Mouse (Mus musculus): ENCODE data around the gene Nceh1.

DNA sequence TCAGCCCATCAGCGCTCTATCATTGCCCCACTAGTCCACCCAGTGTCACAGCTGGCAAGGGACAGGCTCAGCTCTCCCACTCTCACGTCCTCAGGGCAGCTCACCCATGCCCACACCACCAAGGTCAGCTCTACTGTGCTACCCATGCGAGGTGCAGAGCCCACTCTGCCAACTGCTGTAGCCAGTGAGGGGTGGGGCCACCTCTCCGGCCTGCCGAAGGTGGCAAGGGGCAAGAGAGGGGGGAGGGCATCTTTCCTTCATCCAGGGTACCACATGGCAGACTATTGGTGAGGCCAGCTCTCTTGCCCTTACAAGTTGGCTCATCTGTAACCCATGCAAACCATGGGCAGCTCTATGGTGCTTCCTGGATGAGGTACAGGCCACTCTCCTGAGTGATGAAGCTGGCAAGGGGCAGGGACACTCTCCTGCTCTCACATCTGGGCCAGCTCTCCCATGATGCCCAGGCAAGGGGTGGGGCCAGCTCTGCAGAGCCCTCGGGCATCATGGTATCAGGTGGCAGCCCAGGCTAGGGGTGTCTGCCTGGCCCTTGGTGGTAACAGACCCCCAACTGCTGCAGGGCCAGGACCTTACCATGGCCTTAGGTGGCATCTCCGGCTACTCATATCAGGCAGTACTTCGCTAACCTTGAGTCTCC lies 12.9 kb downstream of the Nceh1 start:
- TF ChIP-seq POLR2A (IDR thresholded peaks at IDR 0.05; ENCODE audit: control insufficient read depth in 1 of 2, insufficient read depth in 1 of 2, low read depth in 1 of 2, low read length in 2 of 2, poor library complexity in 1 of 2) (no peak), NRF1 (IDR thresholded peaks at IDR 0.05; ENCODE audit: insufficient read depth, low read depth, low read length, poor library complexity, severe bottlenecking) (no peak), MEF2A (IDR thresholded peaks at IDR 0.05; ENCODE audit: extremely low read depth, insufficient replicate concordance, low read depth, low read length, poor library complexity, severe bottlenecking) (no peak), TAL1 (IDR thresholded peaks at IDR 0.05; ENCODE audit: low read length) (no peak), RAD21 (IDR thresholded peaks at IDR 0.05; ENCODE audit: low read depth, low read length) (no peak), CTCF (IDR thresholded peaks at IDR 0.05 in 2 of 3, conservative IDR thresholded peaks at IDR 0.05 in 1 of 3; ENCODE audit: control insufficient read depth in 1 of 3, insufficient read depth in 1 of 3, low read depth in 2 of 3, low read length in 3 of 3, poor library complexity in 1 of 3, severe bottlenecking in 1 of 3) (no peak), ZC3H11A (IDR thresholded peaks at IDR 0.05; ENCODE audit: low read depth, low read length) (no peak), BHLHE40 (IDR thresholded peaks at IDR 0.05; ENCODE audit: borderline replicate concordance, low read depth, low read length) (no peak), GATA1 (IDR thresholded peaks at IDR 0.05; ENCODE audit: low read depth, low read length) (no peak), JUND (IDR thresholded peaks at IDR 0.05; ENCODE audit: low read depth, low read length) (no peak)

Measured in MEL (cell line).